Mouse (Mus musculus): ENCODE results near the gene Ces1f.

DNA sequence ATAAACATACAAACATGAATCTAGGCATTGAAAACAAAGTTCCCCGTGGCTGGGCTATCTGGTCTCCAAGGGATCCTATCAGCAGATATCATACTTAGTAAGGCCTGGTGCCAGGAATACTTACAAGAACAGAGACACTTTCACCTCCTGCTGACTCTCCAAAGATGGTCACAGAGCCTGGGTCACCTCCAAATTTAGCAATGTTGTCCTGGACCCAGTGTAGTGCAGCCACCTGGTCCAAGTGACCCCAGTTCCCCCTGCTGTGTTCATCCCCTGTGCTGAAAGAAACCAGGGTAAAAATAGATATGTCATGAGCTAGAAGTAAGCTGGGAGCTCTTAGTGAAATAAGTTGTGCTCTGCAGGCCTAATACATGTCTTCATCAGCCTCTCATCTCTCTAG, 62.2 kb downstream of the Ces1f start:
- TF ChIP-seq POLR2A (IDR thresholded peaks at IDR 0.05; ENCODE audit: borderline replicate concordance, control insufficient read depth, low read depth, low read length) (no peak), CTCF (IDR thresholded peaks at IDR 0.05; ENCODE audit: control insufficient read depth, insufficient read depth, low read length) (no peak)

Measured in bone marrow, adult 2 months (tissue).